Mouse (Mus musculus): Measurements from ENCODE around the gene Gm19402. TPM values are rescaled to one million over a fixed set of nuclear protein-coding genes. Genes with fewer than 3 reads are reported as not detected.
"Not testable (repeated sequence)": the region's sequence is repeated elsewhere in the genome, so short reads cannot be mapped to it uniquely, and the experiment has no call there.

Gene Gm19402
- not detected in 2 replicates for polyA plus RNA-seq (2015; fragmentation: Nextera tagmentation; extraction: Ambion mirVana)

DNA sequence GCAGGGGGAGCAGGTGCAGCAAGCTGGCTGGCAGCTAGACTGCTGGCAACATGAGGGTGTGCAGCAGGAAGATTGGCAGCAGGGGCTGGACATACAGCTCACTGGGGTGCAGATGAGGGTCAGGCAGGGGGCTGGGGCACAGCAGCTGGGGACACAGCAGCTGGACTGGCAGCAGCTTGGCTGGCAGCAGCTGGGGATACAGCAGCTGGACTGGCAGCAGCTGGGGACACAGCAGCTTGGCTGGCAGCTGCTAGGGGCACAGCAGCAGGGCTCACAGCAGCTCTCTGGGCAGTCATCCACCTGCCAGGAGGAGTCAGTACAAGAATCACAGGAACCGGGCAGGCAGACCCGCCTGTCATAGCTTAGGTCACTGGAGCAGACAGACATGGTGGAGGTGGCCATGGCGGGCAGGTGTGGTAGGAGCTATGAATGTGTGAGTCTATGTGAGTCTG lies at the start of gene Gm19402:
Gm19402 (minus strand) TSS at position 402 of the 452 bp plus-strand sequence.
- not testable (repeated sequence) for H3K4me3 ChIP-seq (ENCODE audit: low read length); H3K36me3 ChIP-seq (ENCODE audit: control insufficient read depth, insufficient read depth, low read length); ATAC-seq; H3K27ac ChIP-seq (ENCODE audit: low read depth, low read length); H3K9me3 ChIP-seq (ENCODE audit: control insufficient read depth, low read length); H3K4me1 ChIP-seq (ENCODE audit: control insufficient read depth, insufficient read depth, low read depth, low read length); H3K9ac ChIP-seq (ENCODE audit: low read depth, low read length); H3K4me2 ChIP-seq (ENCODE audit: low read length)
- WGBS: 77% methylated on average over 3 of the region's 3 CpGs
- peaks cover 16% of the 10 kb centered on the region for H3K27me3 ChIP-seq (replicated peaks; ENCODE audit: control insufficient read depth, insufficient read depth, low read length)

DNA sequence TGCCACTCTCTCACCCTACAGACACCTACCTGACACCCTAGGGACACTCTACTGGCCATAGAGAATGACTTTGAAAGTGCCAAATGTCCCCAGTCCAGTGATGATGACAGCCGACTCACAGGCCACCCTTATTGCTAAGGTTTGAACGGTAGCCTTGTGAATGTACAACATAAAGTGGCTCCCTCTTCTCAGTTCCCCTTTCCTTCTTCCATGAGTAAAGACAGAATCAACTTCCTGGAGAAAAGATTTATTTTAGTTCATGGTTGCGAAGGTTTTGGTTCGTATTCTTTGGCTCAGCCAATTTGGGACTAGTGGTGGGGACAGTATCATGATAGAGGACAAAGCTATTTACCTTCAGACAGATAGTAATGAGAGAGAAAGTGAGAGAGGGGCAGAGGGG lies 48.4 kb upstream of the Gm19402 start:
- Histone ChIP-seq H3K9me3 (ENCODE audit: control insufficient read depth, low read length) (no peaks in the 10 kb centered on the region), H3K9ac (ENCODE audit: low read depth, low read length) (no peak overlapping the region), H3K36me3 (ENCODE audit: control insufficient read depth, insufficient read depth, low read length) (no peaks in the 10 kb centered on the region), H3K4me2 (ENCODE audit: low read length) (no peak overlapping the region), H3K27me3 (replicated peaks; ENCODE audit: control insufficient read depth, insufficient read depth, low read length) (no peaks in the 10 kb centered on the region), H3K4me3 (ENCODE audit: low read length) (no peak overlapping the region), H3K27ac (ENCODE audit: low read depth, low read length) (no peak overlapping the region), H3K4me1 (ENCODE audit: control insufficient read depth, insufficient read depth, low read depth, low read length) (no peaks in the 10 kb centered on the region)
- 89% methylated on average over 4 of the region's 4 CpGs for WGBS
- no peak for ATAC-seq

DNA sequence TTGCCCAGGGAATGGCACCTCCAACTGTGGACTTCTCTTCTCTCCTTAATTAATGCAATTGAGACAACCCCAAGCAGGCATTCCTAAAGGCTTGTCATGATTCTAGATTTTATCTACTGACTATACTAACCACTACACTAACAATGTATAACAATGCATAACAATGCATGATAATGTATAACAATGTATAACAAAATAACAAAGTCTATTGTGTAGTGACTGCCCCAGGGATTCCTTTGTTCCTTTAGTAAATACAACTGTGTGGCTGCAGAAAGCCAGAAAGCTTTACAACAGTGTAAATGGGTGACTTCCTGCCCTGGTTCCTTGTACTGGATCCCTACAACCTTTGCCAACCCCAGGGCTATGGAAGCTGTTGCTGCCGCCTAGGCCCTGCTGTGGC lies 45.4 kb upstream of the Gm19402 start:
- H3K9me3 ChIP-seq (ENCODE audit: control insufficient read depth, low read length): no peaks in the 10 kb centered on the region
- H3K27ac ChIP-seq (ENCODE audit: low read depth, low read length): no peak overlapping the region
- WGBS: 96% methylated on average over 1 of the region's 1 CpGs

GRCm38 (mm10) chr10:77729241-77729640 lies 38.7 kb upstream of the Gm19402 start:
- WGBS: 44% methylated on average over 4 of the region's 4 CpGs

More for the DNA sequence above, 45.4 kb upstream of the Gm19402 start:
- no peak for ATAC-seq
- no peak overlapping the region for H3K9ac ChIP-seq (ENCODE audit: low read depth, low read length)
- no peak overlapping the region for H3K4me3 ChIP-seq (ENCODE audit: low read length)
- no peak overlapping the region for H3K4me2 ChIP-seq (ENCODE audit: low read length)
- no peaks in the 10 kb centered on the region for H3K36me3 ChIP-seq (ENCODE audit: control insufficient read depth, insufficient read depth, low read length)
- H3K27me3 ChIP-seq (replicated peaks; ENCODE audit: control insufficient read depth, insufficient read depth, low read length): no peaks in the 10 kb centered on the region
- no peaks in the 10 kb centered on the region for H3K4me1 ChIP-seq (ENCODE audit: control insufficient read depth, insufficient read depth, low read depth, low read length)

DNA sequence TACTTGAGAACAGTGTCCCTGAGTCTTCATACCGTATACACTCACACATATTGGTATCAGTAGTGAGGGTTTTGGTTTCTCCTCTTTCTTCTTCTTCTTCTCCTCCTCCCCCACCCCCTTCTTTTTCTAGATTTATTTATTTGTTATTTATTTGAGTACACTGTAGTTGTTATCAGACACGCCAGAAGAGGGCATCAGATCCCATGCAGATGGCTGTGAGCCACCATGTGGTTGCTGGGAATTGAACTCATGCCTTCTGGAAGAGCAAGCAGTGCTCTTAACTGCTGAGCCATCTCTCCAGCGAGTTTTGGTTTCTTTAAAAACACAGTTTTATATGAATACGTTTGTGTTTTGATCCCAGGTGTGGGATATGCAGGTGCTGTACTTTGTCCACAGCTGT lies 37.7 kb upstream of the Gm19402 start:
- Histone ChIP-seq H3K9ac (ENCODE audit: low read depth, low read length) (no peak overlapping the region), H3K4me3 (ENCODE audit: low read length) (no peak overlapping the region), H3K36me3 (ENCODE audit: control insufficient read depth, insufficient read depth, low read length) (no peaks in the 10 kb centered on the region), H3K4me2 (ENCODE audit: low read length) (no peak overlapping the region), H3K27ac (ENCODE audit: low read depth, low read length) (no peak overlapping the region), H3K9me3 (ENCODE audit: control insufficient read depth, low read length) (no peaks in the 10 kb centered on the region), H3K27me3 (replicated peaks; ENCODE audit: control insufficient read depth, insufficient read depth, low read length) (no peaks in the 10 kb centered on the region; the same call in 1 of the 2 replicates), H3K4me1 (ENCODE audit: control insufficient read depth, insufficient read depth, low read depth, low read length) (no peaks in the 10 kb centered on the region)
- 62% methylated on average over 4 of the region's 4 CpGs for WGBS
- no peak for ATAC-seq

More at GRCm38 (mm10) chr10:77729241-77729640, 38.7 kb upstream of the Gm19402 start:
- Histone ChIP-seq H3K4me3 (ENCODE audit: low read length) (no peak overlapping the region), H3K27me3 (replicated peaks; ENCODE audit: control insufficient read depth, insufficient read depth, low read length) (no peaks in the 10 kb centered on the region; the same call in 1 of the 2 replicates), H3K4me2 (ENCODE audit: low read length) (no peak overlapping the region), H3K4me1 (ENCODE audit: control insufficient read depth, insufficient read depth, low read depth, low read length) (no peaks in the 10 kb centered on the region), H3K27ac (ENCODE audit: low read depth, low read length) (no peak overlapping the region), H3K9ac (ENCODE audit: low read depth, low read length) (no peak overlapping the region), H3K9me3 (ENCODE audit: control insufficient read depth, low read length) (no peaks in the 10 kb centered on the region), H3K36me3 (ENCODE audit: control insufficient read depth, insufficient read depth, low read length) (no peaks in the 10 kb centered on the region)
- ATAC-seq: no peak

DNA sequence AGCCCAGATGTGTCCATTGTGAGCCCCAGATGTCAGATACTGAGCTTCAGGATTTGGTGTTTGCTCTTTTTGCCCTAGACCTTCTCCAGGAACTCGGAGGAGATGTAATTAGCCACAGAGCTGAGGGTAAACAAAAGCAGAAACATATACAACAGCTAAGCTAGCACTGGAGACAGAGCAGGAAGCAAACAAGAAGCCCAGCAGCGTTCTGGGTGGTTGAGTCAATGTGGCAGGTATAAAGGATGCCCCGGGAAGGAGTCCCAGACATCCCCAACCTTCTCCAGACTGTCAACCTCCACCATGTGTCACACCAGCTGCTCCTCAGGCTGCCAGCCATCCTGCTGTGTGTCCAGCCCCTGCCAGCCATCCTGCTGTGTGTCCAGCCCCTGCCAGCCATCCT lies 35.6 kb upstream of the Gm19402 start, which contains the start of gene Gm10100:
Gm10100 (plus strand) TSS at position 301 of the 400 bp plus-strand sequence.
- Histone ChIP-seq H3K9me3 (ENCODE audit: control insufficient read depth, low read length) (no peaks in the 10 kb centered on the region), H3K4me2 (ENCODE audit: low read length) (no peak within 1 kb of the TSS), H3K36me3 (ENCODE audit: control insufficient read depth, insufficient read depth, low read length) (no peaks in the 10 kb centered on the region), H3K9ac (ENCODE audit: low read depth, low read length) (no peak within 1 kb of the TSS), H3K27me3 (replicated peaks; ENCODE audit: control insufficient read depth, insufficient read depth, low read length) (no peaks in the 10 kb centered on the region; the same call in 1 of the 2 replicates), H3K4me3 (ENCODE audit: low read length) (no peak within 1 kb of the TSS), H3K4me1 (ENCODE audit: control insufficient read depth, insufficient read depth, low read depth, low read length) (no peaks in the 10 kb centered on the region), H3K27ac (ENCODE audit: low read depth, low read length) (no peak within 1 kb of the TSS)
- WGBS: 52% methylated on average over 3 of the region's 3 CpGs
- no peak for ATAC-seq

- no peaks in the 10 kb centered on the region for H3K4me1 ChIP-seq (ENCODE audit: control insufficient read depth, insufficient read depth, low read depth, low read length)
- no peaks in the 10 kb centered on the region for H3K9me3 ChIP-seq (ENCODE audit: control insufficient read depth, low read length)
- WGBS: 77% methylated on average over 8 of the region's 8 CpGs
- H3K4me3 ChIP-seq (ENCODE audit: low read length): no peak overlapping the region
- no peaks in the 10 kb centered on the region for H3K36me3 ChIP-seq (ENCODE audit: control insufficient read depth, insufficient read depth, low read length)
- H3K27me3 ChIP-seq (replicated peaks; ENCODE audit: control insufficient read depth, insufficient read depth, low read length): no peaks in the 10 kb centered on the region; the same call in 1 of the 2 replicates
- H3K4me2 ChIP-seq (ENCODE audit: low read length): no peak overlapping the region
- H3K27ac ChIP-seq (ENCODE audit: low read depth, low read length): no peak overlapping the region
- no peak overlapping the region for H3K9ac ChIP-seq (ENCODE audit: low read depth, low read length)
- no peak for ATAC-seq
Observed at GRCm38 (mm10) chr10:77724855-77725254, 34.3 kb upstream of the Gm19402 start.

DNA sequence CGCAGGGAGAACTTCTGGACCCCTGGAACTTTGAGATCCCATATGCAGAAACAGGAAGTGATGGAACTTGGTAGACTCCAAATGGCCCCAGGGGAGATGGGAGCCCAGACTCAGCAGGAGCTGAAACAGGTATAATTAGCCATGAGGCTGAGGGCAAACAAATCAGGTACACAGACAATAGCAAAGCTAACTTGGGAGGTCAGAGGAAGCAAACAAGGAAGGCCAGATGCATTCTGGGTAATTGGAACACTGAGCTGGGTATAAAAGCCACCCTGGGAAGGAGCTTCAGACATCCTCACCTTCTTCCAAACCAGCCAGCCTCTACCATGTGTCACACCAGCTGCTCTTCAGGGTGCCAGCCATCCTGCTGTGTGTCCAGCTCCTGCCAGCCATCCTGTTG lies 29.7 kb upstream of the Gm19402 start, which contains the start of gene Krtap12-1:
Krtap12-1 (plus strand) TSS at position 301 of the 400 bp plus-strand sequence.
- H3K4me3 ChIP-seq (ENCODE audit: low read length); H3K9ac ChIP-seq (ENCODE audit: low read depth, low read length); H3K4me1 ChIP-seq (ENCODE audit: control insufficient read depth, insufficient read depth, low read depth, low read length); H3K27me3 ChIP-seq (replicated peaks; ENCODE audit: control insufficient read depth, insufficient read depth, low read length); H3K36me3 ChIP-seq (ENCODE audit: control insufficient read depth, insufficient read depth, low read length); H3K9me3 ChIP-seq (ENCODE audit: control insufficient read depth, low read length); ATAC-seq; H3K4me2 ChIP-seq (ENCODE audit: low read length); H3K27ac ChIP-seq (ENCODE audit: low read depth, low read length): not testable (repeated sequence)
- WGBS: 100% methylated on average over 1 of the region's 1 CpGs

- no peaks in the 10 kb centered on the region for H3K4me1 ChIP-seq (ENCODE audit: control insufficient read depth, insufficient read depth, low read depth, low read length)
- no peaks in the 10 kb centered on the region for H3K27me3 ChIP-seq (replicated peaks; ENCODE audit: control insufficient read depth, insufficient read depth, low read length)
- WGBS: 77% methylated on average over 1 of the region's 1 CpGs
- no peak within 1 kb of the TSS for H3K27ac ChIP-seq (ENCODE audit: low read depth, low read length)
- no peak within 1 kb of the TSS for H3K9ac ChIP-seq (ENCODE audit: low read depth, low read length)
- no peak within 1 kb of the TSS for H3K4me3 ChIP-seq (ENCODE audit: low read length)
- no peaks in the 10 kb centered on the region for H3K36me3 ChIP-seq (ENCODE audit: control insufficient read depth, insufficient read depth, low read length)
- no peak within 1 kb of the TSS for H3K4me2 ChIP-seq (ENCODE audit: low read length)
- 0 out of 2 replicates have a peak, but pooled peaks cover 2% of the 10 kb centered on the region for H3K9me3 ChIP-seq (ENCODE audit: control insufficient read depth, low read length)
- ATAC-seq: no peak
Observed at GRCm38 (mm10) chr10:77715507-77715906, 24.9 kb upstream of the Gm19402 start, which contains the start of gene Gm10142. Gm10142 (plus strand) TSS chr10:77715807.
